Mouse (Mus musculus) liver, postnatal 0 days (tissue): ENCODE measurements around the gene Ttc39a. TPM values are rescaled to one million over a fixed set of nuclear protein-coding genes. Genes with fewer than 3 reads are reported as not detected.
A peak's percentile ranks its signal among the peaks of the same experiment; 100 is the strongest.
"Not testable (repeated sequence)": the region's sequence is repeated elsewhere in the genome, so short reads cannot be mapped to it uniquely, and the experiment has no call there.

Experiments used
- ATAC-seq: fragments of 200-750 bp; cut with Nextera tagmentation; 2 replicates; pipeline ENCODE4 v1.8.0; 2017; ENCODE audit warnings: mild to moderate bottlenecking, moderate library complexity
- DNase-seq: peaks from one replicate; pipeline ENCODE4 v3.0.0-alpha.2; 2016
- H3K27ac ChIP-seq: fragments of 300-500 bp; sonication (generic); 2 replicates; pipeline ENCODE4 v1.5.1; 2014; ENCODE audit warnings: antibody characterized with exemption, moderate library complexity, mild to moderate bottlenecking, low read depth
- H3K27me3 ChIP-seq: fragments of 300-500 bp; sonication (generic); 2 replicates; pipeline ENCODE4 v1.6.1; 2014; ENCODE audit warnings: low read length, control low read depth, mixed read lengths; ENCODE audit not compliant: insufficient read depth
- H3K36me3 ChIP-seq: fragments of 300-500 bp; sonication (generic); replicated peaks from 2 replicates; pipeline ENCODE4 v1.6.1; 2014; ENCODE audit warnings: mild to moderate bottlenecking, control low read depth, low read length, moderate library complexity, mixed read lengths; ENCODE audit not compliant: insufficient read depth
- H3K4me1 ChIP-seq: fragments of 300-500 bp; sonication (generic); 2 replicates; pipeline ENCODE4 v1.6.1; 2014; ENCODE audit warnings: antibody characterized with exemption, mild to moderate bottlenecking, control low read depth; ENCODE audit not compliant: insufficient read depth
- H3K4me2 ChIP-seq: fragments of 300-500 bp; sonication (generic); 2 replicates; pipeline ENCODE4 v1.6.1; 2014; ENCODE audit warnings: low read depth, mild to moderate bottlenecking, low read length, moderate library complexity, mixed read lengths
- H3K4me3 ChIP-seq: fragments of 300-500 bp; sonication (generic); 2 replicates; pipeline ENCODE4 v1.5.1; 2014; ENCODE audit warnings: low read depth, low read length
- H3K9ac ChIP-seq: fragments of 300-500 bp; sonication (generic); replicated peaks from 2 replicates; pipeline ENCODE4 v1.6.1; 2014; ENCODE audit warnings: mild to moderate bottlenecking, moderate library complexity
- H3K9me3 ChIP-seq: fragments of 300-500 bp; sonication (generic); 2 replicates; pipeline ENCODE4 v1.6.1; 2016; ENCODE audit warnings: mild to moderate bottlenecking, control low read depth, low read length, mixed read lengths
- CTCF ChIP-seq: sonication (generic); IDR thresholded peaks from 2 replicates; pipeline ENCODE4 v1.5.1; 2016; ENCODE audit warnings: antibody characterized with exemption, low read depth
- EP300 ChIP-seq: IDR thresholded peaks from 2 replicates; pipeline ENCODE4 v1.6.1; 2016; ENCODE audit warnings: antibody characterized with exemption, low read depth, mild to moderate bottlenecking
- WGBS: fragments of 180-500 bp; shearing (Covaris S2); extraction: QIAGEN DNeasy Blood & Tissue Kit; methylation state at CpG from one replicate; pipeline ENCODE4 v1.1.7; 2014; ENCODE audit not compliant: insufficient replicate concordance; 5-methylcytosine and 5-hydroxymethylcytosine counted together
- polyA plus RNA-seq: library from polyadenylated mRNA; unstranded; fragments of >200 nt; fragmentation: Nextera tagmentation; extraction: Ambion mirVana; gene quantifications from 2 replicates; pipeline ENCODE4 v1.2.1, GENCODE M21; 2015

Ttc39a gene
- polyA plus RNA-seq, 1 experiment from 2014 or later: 5.0 TPM

GRCm38 (mm10) chr4:109394314-109395074, 11.9 kb upstream of the Ttc39a start:
- no peaks in the 10 kb centered on the region for H3K9me3 ChIP-seq
- H3K4me1 ChIP-seq: peaks cover 10% of the 10 kb centered on the region
- peak overlapping the region; percentile 44 for H3K9ac ChIP-seq
- TF ChIP-seq CTCF (no peak), EP300 (no peak)
- no peak overlapping the region for H3K27ac ChIP-seq
- ATAC-seq (0 out of 2 replicates have a peak, but pooled peaks have one; percentile 13), DNase-seq (no peak)
- 24% methylated on average over 13 of the region's 13 CpGs for WGBS
- H3K27me3 ChIP-seq: no peaks in the 10 kb centered on the region
- peak overlapping the region; percentile 65 for H3K4me2 ChIP-seq
- no peak overlapping the region for H3K4me3 ChIP-seq
- peaks cover under 1% of the 10 kb centered on the region; the same call in 1 of the 2 replicates for H3K36me3 ChIP-seq

- H3K9ac ChIP-seq: no peak overlapping the region
- 77% methylated on average over 10 of the region's 10 CpGs for WGBS
- TF ChIP-seq CTCF (no peak), EP300 (no peak)
- H3K9me3 ChIP-seq: no peaks in the 10 kb centered on the region
- H3K27ac ChIP-seq: no peak overlapping the region
- H3K4me2 ChIP-seq: no peak overlapping the region
- no peaks in the 10 kb centered on the region for H3K4me1 ChIP-seq
- H3K36me3 ChIP-seq: peaks cover 8% of the 10 kb centered on the region; the same call in 1 of the 2 replicates
- no peaks in the 10 kb centered on the region for H3K27me3 ChIP-seq
- ATAC-seq (no peak), DNase-seq (no peak)
- no peak overlapping the region for H3K4me3 ChIP-seq
Observed at GRCm38 (mm10) chr4:109400366-109400980, 6.0 kb upstream of the Ttc39a start.

- H3K9ac ChIP-seq: no peak overlapping the region
- peaks cover 1% of the 10 kb centered on the region; the same call in 1 of the 2 replicates for H3K4me1 ChIP-seq
- no peaks in the 10 kb centered on the region for H3K27me3 ChIP-seq
- TF ChIP-seq EP300 (no peak), CTCF (peak; percentile 63)
- 80% methylated on average over 5 of the region's 5 CpGs for WGBS
- no peak overlapping the region for H3K27ac ChIP-seq
- H3K4me2 ChIP-seq: no peak overlapping the region
- no peaks in the 10 kb centered on the region for H3K9me3 ChIP-seq
- peaks cover 8% of the 10 kb centered on the region; the same call in 1 of the 2 replicates for H3K36me3 ChIP-seq
- DNase-seq (no peak), ATAC-seq (no peak)
- no peak overlapping the region for H3K4me3 ChIP-seq
Observed at GRCm38 (mm10) chr4:109401176-109401689, 5.2 kb upstream of the Ttc39a start.

GRCm38 (mm10) chr4:109404908-109405307, 1.5 kb upstream of the Ttc39a start:
- H3K9ac ChIP-seq: peak overlapping the region; percentile 82
- not testable (repeated sequence) for DNase-seq

GRCm38 (mm10) chr4:109405415-109405814, 1.0 kb upstream of the Ttc39a start:
- Histone ChIP-seq H3K27me3 (no peaks in the 10 kb centered on the region), H3K27ac (peak overlapping the region; percentile 88), H3K4me3 (peak overlapping the region; percentile 68), H3K9me3 (no peaks in the 10 kb centered on the region), H3K4me2 (peak overlapping the region; percentile 99), H3K36me3 (peaks cover 8% of the 10 kb centered on the region; the same call in 1 of the 2 replicates), H3K9ac (peak overlapping the region; percentile 82), H3K4me1 (peaks cover 28% of the 10 kb centered on the region)
- DNase-seq (no peak), ATAC-seq (no peak)
- 59% methylated on average over 8 of the region's 8 CpGs for WGBS
- TF ChIP-seq CTCF (no peak), EP300 (no peak)

More at GRCm38 (mm10) chr4:109404908-109405307, 1.5 kb upstream of the Ttc39a start:
- not testable (repeated sequence) for H3K36me3 ChIP-seq, H3K27me3 ChIP-seq, H3K9me3 ChIP-seq, ATAC-seq
- TF ChIP-seq CTCF: peak; percentile 54
- H3K4me2 ChIP-seq: peak overlapping the region; percentile 99
- H3K4me3 ChIP-seq: peak overlapping the region; percentile 68
- peaks cover 23% of the 10 kb centered on the region for H3K4me1 ChIP-seq
- WGBS: 92% methylated on average over 3 of the region's 3 CpGs
- H3K27ac ChIP-seq: peak overlapping the region; percentile 44; the same call in 1 of the 2 replicates

- Histone ChIP-seq H3K4me2 (peak overlapping the region; percentile 99), H3K36me3 (peaks cover 8% of the 10 kb centered on the region; the same call in 1 of the 2 replicates), H3K27me3 (no peaks in the 10 kb centered on the region), H3K27ac (peak overlapping the region; percentile 88), H3K4me3 (peak overlapping the region; percentile 68), H3K4me1 (peaks cover 33% of the 10 kb centered on the region), H3K9me3 (no peaks in the 10 kb centered on the region), H3K9ac (peak overlapping the region; percentile 82)
- WGBS: 4% methylated on average over 3 of the region's 3 CpGs
- TF ChIP-seq EP300: peak; percentile 90
- TF ChIP-seq CTCF: no peak
- DNase-seq (peak; percentile 74), ATAC-seq (peak; percentile 84)
Observed at GRCm38 (mm10) chr4:109406054-109406485, 353 bp upstream of the Ttc39a start.
